Mouse (Mus musculus): ENCODE data around the gene Sept12. TPM values are rescaled to one million over a fixed set of nuclear protein-coding genes. Genes with fewer than 3 reads are reported as not detected.

The Sept12 gene
- polyA plus RNA-seq, 1 experiment from 2014 or later: not detected

GRCm38 (mm10) chr16:5008076-5008475 is 10.4 kb upstream of the Sept12 start:
- Histone ChIP-seq H3K27ac (peak overlapping the region; percentile 76), H3K36me3 (no peaks in the 10 kb centered on the region), H3K4me3 (replicated peaks) (peak overlapping the region; percentile 36), H3K4me1 (replicated peaks) (peaks cover 12% of the 10 kb centered on the region; the same call in 1 of the 2 replicates), H3K4me2 (replicated peaks) (peak overlapping the region; percentile 56), H3K9me3 (no peaks in the 10 kb centered on the region), H3K9ac (peak overlapping the region; percentile 50), H3K27me3 (replicated peaks) (no peaks in the 10 kb centered on the region)
- 70% methylated on average over 12 of the region's 12 CpGs for WGBS
- no peak for ATAC-seq

GRCm38 (mm10) chr16:5007492-5007891 is 9.8 kb upstream of the Sept12 start:
- Histone ChIP-seq H3K27ac (peak overlapping the region; percentile 76), H3K4me3 (replicated peaks) (peak overlapping the region; percentile 36), H3K9ac (peak overlapping the region; percentile 50), H3K36me3 (no peaks in the 10 kb centered on the region), H3K4me2 (replicated peaks) (peak overlapping the region; percentile 56), H3K27me3 (replicated peaks) (no peaks in the 10 kb centered on the region), H3K4me1 (replicated peaks) (peaks cover 11% of the 10 kb centered on the region; the same call in 1 of the 2 replicates), H3K9me3 (no peaks in the 10 kb centered on the region)
- ATAC-seq: peak; percentile 53
- WGBS: 33% methylated on average over 6 of the region's 6 CpGs

- H3K9me3 ChIP-seq: no peaks in the 10 kb centered on the region
- H3K36me3 ChIP-seq: no peaks in the 10 kb centered on the region
- H3K4me3 ChIP-seq (replicated peaks): peak within 1 kb of the TSS; percentile 36
- H3K4me1 ChIP-seq (replicated peaks): peaks cover 7% of the 10 kb centered on the region; the same call in 1 of the 2 replicates
- H3K27me3 ChIP-seq (replicated peaks): no peaks in the 10 kb centered on the region
- H3K4me2 ChIP-seq (replicated peaks): peak within 1 kb of the TSS; percentile 56
- 25% methylated on average over 5 of the region's 5 CpGs for WGBS
- ATAC-seq: peak; percentile 92
- peak within 1 kb of the TSS; percentile 76 for H3K27ac ChIP-seq
- H3K9ac ChIP-seq: peak within 1 kb of the TSS; percentile 50
Observed at GRCm38 (mm10) chr16:5007067-5007466, 9.4 kb upstream of the Sept12 start, which contains the start of gene Smim22. Smim22 (plus strand) TSS chr16:5007288.

- Histone ChIP-seq H3K4me1 (replicated peaks) (peaks cover 7% of the 10 kb centered on the region), H3K27me3 (replicated peaks) (no peaks in the 10 kb centered on the region), H3K4me3 (replicated peaks) (no peak overlapping the region), H3K9ac (no peak overlapping the region), H3K27ac (no peak overlapping the region), H3K9me3 (no peaks in the 10 kb centered on the region), H3K4me2 (replicated peaks) (no peak overlapping the region), H3K36me3 (no peaks in the 10 kb centered on the region)
- 69% methylated on average over 3 of the region's 3 CpGs for WGBS
- no peak for ATAC-seq
Observed at GRCm38 (mm10) chr16:5000611-5001010, 3.0 kb upstream of the Sept12 start.

GRCm38 (mm10) chr16:4998984-4999383 is 1.3 kb upstream of the Sept12 start:
- no peaks in the 10 kb centered on the region for H3K27me3 ChIP-seq (replicated peaks)
- no peaks in the 10 kb centered on the region for H3K9me3 ChIP-seq
- no peak overlapping the region for H3K4me3 ChIP-seq (replicated peaks)
- no peaks in the 10 kb centered on the region for H3K36me3 ChIP-seq
- no peak overlapping the region for H3K4me2 ChIP-seq (replicated peaks)
- WGBS: 14% methylated on average over 1 of the region's 1 CpGs
- peaks cover 7% of the 10 kb centered on the region for H3K4me1 ChIP-seq (replicated peaks)
- H3K9ac ChIP-seq: no peak overlapping the region
- H3K27ac ChIP-seq: no peak overlapping the region
- peak; percentile 73 for ATAC-seq

- Histone ChIP-seq H3K4me2 (replicated peaks) (no peak overlapping the region), H3K4me1 (replicated peaks) (peaks cover 4% of the 10 kb centered on the region), H3K9ac (no peak overlapping the region), H3K9me3 (no peaks in the 10 kb centered on the region), H3K27me3 (replicated peaks) (no peaks in the 10 kb centered on the region), H3K27ac (no peak overlapping the region), H3K4me3 (replicated peaks) (no peak overlapping the region), H3K36me3 (no peaks in the 10 kb centered on the region)
- WGBS: 86% methylated on average over 4 of the region's 4 CpGs
- no peak for ATAC-seq
Observed at GRCm38 (mm10) chr16:4993276-4993675, 4.4 kb downstream of the Sept12 start.

GRCm38 (mm10) chr16:4984717-4985116 is 12.9 kb downstream of the Sept12 start:
- no peak overlapping the region for H3K9ac ChIP-seq
- no peak for ATAC-seq
- H3K4me2 ChIP-seq (replicated peaks): no peak overlapping the region
- WGBS: 90% methylated on average over 12 of the region's 12 CpGs
- no peak overlapping the region for H3K27ac ChIP-seq
- no peaks in the 10 kb centered on the region for H3K4me1 ChIP-seq (replicated peaks)
- no peaks in the 10 kb centered on the region for H3K27me3 ChIP-seq (replicated peaks)
- H3K36me3 ChIP-seq: no peaks in the 10 kb centered on the region
- no peaks in the 10 kb centered on the region for H3K9me3 ChIP-seq
- no peak overlapping the region for H3K4me3 ChIP-seq (replicated peaks)

- peak; percentile 84 for ATAC-seq
- H3K4me1 ChIP-seq (replicated peaks): 0 out of 2 replicates have a peak, but pooled peaks cover 3% of the 10 kb centered on the region
Observed at GRCm38 (mm10) chr16:4979755-4980380, 17.8 kb downstream of the Sept12 start.

GRCm38 (mm10) chr16:4978275-4979051 is 19.2 kb downstream of the Sept12 start:
- H3K4me1 ChIP-seq (replicated peaks): 0 out of 2 replicates have a peak, but pooled peaks cover 3% of the 10 kb centered on the region
- ATAC-seq: 0 out of 2 replicates have a peak, but pooled peaks have one; percentile 43
- H3K9ac ChIP-seq: no peak overlapping the region
- H3K4me3 ChIP-seq (replicated peaks): no peak overlapping the region
- H3K27me3 ChIP-seq (replicated peaks): no peaks in the 10 kb centered on the region
- H3K27ac ChIP-seq: no peak overlapping the region
- no peak overlapping the region for H3K4me2 ChIP-seq (replicated peaks)
- H3K36me3 ChIP-seq: no peaks in the 10 kb centered on the region
- H3K9me3 ChIP-seq: no peaks in the 10 kb centered on the region
- WGBS: 51% methylated on average over 5 of the region's 5 CpGs

More at GRCm38 (mm10) chr16:4979755-4980380, 17.8 kb downstream of the Sept12 start:
- no peaks in the 10 kb centered on the region for H3K36me3 ChIP-seq
- H3K27ac ChIP-seq: no peak overlapping the region
- H3K4me2 ChIP-seq (replicated peaks): no peak overlapping the region
- no peak overlapping the region for H3K9ac ChIP-seq
- H3K9me3 ChIP-seq: no peaks in the 10 kb centered on the region
- H3K27me3 ChIP-seq (replicated peaks): no peaks in the 10 kb centered on the region
- no peak overlapping the region for H3K4me3 ChIP-seq (replicated peaks)
- 76% methylated on average over 4 of the region's 4 CpGs for WGBS

- H3K27me3 ChIP-seq (replicated peaks): no peaks in the 10 kb centered on the region
- no peak overlapping the region for H3K9ac ChIP-seq
- H3K4me2 ChIP-seq (replicated peaks): no peak overlapping the region
- 0 out of 2 replicates have a peak, but pooled peaks cover 3% of the 10 kb centered on the region for H3K4me1 ChIP-seq (replicated peaks)
- no peaks in the 10 kb centered on the region for H3K36me3 ChIP-seq
- WGBS: 53% methylated on average over 2 of the region's 2 CpGs
- no peak overlapping the region for H3K27ac ChIP-seq
- no peaks in the 10 kb centered on the region for H3K9me3 ChIP-seq
- no peak overlapping the region for H3K4me3 ChIP-seq (replicated peaks)
- no peak for ATAC-seq
Observed at GRCm38 (mm10) chr16:4976180-4976579, 21.5 kb downstream of the Sept12 start.

- H3K27ac ChIP-seq: no peak overlapping the region
- no peaks in the 10 kb centered on the region for H3K36me3 ChIP-seq
- H3K9ac ChIP-seq: no peak overlapping the region
- no peak overlapping the region for H3K4me3 ChIP-seq (replicated peaks)
- H3K4me1 ChIP-seq (replicated peaks): 0 out of 2 replicates have a peak, but pooled peaks cover 3% of the 10 kb centered on the region
- H3K27me3 ChIP-seq (replicated peaks): no peaks in the 10 kb centered on the region
- no peaks in the 10 kb centered on the region for H3K9me3 ChIP-seq
- no peak for ATAC-seq
- H3K4me2 ChIP-seq (replicated peaks): no peak overlapping the region
- WGBS: 90% methylated on average over 5 of the region's 5 CpGs
Observed at GRCm38 (mm10) chr16:4974521-4974920, 23.1 kb downstream of the Sept12 start.

- no peak overlapping the region for H3K4me3 ChIP-seq (replicated peaks)
- H3K36me3 ChIP-seq: no peaks in the 10 kb centered on the region
- ATAC-seq: no peak
- no peaks in the 10 kb centered on the region for H3K9me3 ChIP-seq
- H3K4me1 ChIP-seq (replicated peaks): 0 out of 2 replicates have a peak, but pooled peaks cover 2% of the 10 kb centered on the region
- no peaks in the 10 kb centered on the region for H3K27me3 ChIP-seq (replicated peaks)
- H3K27ac ChIP-seq: no peak overlapping the region
- no peak overlapping the region for H3K9ac ChIP-seq
- WGBS: 65% methylated on average over 4 of the region's 4 CpGs
- no peak overlapping the region for H3K4me2 ChIP-seq (replicated peaks)
Observed at GRCm38 (mm10) chr16:4971626-4972025, 26.0 kb downstream of the Sept12 start.

All from intestine, embryonic 15.5 days (tissue).